Mouse (Mus musculus): ENCODE measurements around the gene Gm20431.

The Gm20431 gene

DNA sequence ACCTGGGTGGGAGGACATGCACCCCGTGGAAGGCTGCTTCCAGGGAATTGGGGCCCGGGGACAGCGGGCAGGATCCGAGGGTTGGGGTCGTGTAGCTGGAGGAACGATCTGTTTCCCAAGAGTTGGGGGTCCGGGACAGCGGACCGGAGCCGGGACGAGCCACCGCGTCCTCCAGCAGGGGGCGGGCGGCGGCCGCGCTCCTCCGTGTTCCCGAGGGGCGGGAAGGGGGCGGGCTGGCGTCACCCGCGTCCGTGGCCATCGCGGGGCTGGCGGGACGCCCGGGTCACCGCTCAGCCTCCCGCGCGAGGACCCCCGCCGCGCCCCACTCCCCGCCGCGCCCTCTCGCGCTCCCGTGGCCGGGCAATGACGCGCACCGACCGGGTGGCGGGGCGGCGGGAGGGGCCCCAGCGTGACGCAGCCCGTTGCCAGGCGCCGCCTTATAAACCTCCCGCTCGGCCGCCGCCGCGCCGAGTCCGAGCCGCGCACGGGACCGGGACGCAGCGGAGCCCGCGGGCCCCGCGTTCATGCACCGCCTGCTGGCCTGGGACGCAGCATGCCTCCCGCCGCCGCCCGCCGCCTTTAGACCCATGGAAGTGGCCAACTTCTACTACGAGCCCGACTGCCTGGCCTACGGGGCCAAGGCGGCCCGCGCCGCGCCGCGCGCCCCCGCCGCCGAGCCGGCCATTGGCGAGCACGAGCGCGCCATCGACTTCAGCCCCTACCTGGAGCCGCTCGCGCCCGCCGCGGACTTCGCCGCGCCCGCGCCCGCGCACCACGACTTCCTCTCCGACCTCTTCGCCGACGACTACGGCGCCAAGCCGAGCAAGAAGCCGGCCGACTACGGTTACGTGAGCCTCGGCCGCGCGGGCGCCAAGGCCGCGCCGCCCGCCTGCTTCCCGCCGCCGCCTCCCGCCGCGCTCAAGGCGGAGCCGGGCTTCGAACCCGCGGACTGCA is 27.5 kb upstream of the Gm20431 start, which contains the start of gene Cebpb:
Cebpb (plus strand) TSS at position 418 of the 954 bp plus-strand sequence.
- in situ Hi-C loops (cut with MseI, MboI) = loop anchor here (5.0 kb wide), 1 partner anchor 204 kb away; no protein-coding TSS in a partner anchor

DNA sequence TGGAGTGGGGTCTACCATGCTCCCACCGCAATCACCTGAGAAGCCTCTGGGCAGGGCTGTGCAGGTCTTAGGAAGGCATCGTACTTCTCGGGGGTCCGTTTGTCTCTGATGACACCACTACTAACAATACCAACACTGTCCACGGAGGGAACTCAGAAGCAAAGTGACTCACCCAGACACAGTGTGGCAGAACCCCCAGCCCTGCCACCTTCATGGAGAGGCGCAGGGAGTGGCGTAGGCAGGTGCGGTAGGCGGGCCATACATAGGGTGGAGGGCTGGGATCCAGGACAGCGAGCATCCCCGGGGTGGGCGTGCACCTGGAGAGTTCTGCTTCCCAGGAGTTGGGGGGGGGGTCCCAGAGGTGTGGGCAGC is 26.8 kb upstream of the Gm20431 start:
- in situ Hi-C loops (cut with MseI, MboI) = loop anchor here (5.0 kb wide), 1 partner anchor 204 kb away; no protein-coding TSS in a partner anchor

- in situ Hi-C loops (cut with MseI, MboI) = loop anchor here (5.0 kb wide), 1 partner anchor 205 kb away; no protein-coding TSS in a partner anchor
These were observed 26.4 kb upstream of the Gm20431 start for GRCm38 (mm10) chr2:167687651-167688101.

DNA sequence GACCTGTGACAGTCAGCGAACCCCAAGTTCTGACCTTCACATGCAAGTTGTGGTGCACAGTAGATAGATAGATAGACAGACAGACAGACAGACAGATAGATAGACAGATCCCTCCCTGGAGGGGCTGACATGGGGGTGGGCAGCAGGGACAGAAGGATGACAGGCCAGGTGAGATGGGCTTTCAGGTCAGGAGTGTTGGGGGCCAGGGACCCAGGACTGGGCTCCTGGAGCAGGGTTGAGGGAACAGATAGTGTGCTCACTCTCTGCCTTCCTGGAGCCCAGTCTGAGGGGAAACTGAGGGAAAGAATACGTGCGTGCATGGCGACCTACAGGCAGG is 25.9 kb upstream of the Gm20431 start:
- in situ Hi-C loops (cut with MseI, MboI) = loop anchor here (5.0 kb wide), 1 partner anchor 205 kb away; no protein-coding TSS in a partner anchor

DNA sequence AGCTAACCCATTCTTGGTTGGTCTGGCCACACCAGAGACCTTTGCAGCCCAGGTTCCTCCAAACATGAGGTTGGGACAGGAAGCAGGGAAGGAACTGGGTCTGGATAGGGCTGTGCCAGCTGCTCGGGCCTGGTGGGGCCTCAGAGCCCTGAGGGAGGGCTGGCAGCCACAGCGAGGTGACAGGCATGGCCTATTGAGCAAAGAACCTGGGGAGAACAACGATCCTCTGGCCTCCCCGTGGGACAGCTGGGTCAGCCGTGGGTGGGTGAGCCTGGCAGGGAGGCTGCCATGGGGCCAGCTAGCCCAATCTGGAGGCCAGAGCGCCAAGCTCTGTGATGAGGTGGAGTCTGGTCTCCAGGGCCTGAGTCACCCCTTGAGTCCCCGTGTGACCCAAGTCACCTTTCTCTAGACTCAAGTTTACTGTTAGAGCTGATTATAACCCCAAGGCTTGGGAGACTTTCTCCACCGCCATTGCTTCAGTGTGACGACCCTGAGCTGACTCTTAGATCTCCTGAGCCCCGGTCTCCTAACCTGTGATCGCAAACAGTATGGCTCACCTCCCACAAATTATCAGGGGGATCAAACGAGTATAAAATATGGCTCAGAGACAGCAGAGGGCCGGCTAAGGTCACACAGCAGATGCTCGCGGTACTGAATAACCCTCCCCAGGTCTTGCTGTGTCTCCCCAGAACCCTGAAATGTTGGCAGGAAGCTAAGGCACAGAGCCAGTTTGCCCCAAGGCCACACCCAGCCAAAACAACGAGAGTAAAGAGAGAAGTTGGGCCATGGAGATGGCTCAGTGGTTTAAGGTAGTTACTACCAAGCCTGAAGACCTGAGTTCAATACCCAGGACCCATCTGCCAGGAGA is 25.3 kb upstream of the Gm20431 start:
- in situ Hi-C loops (cut with MseI, MboI) = loop anchor here (5.0 kb wide), 1 partner anchor 206 kb away; no protein-coding TSS in a partner anchor

DNA sequence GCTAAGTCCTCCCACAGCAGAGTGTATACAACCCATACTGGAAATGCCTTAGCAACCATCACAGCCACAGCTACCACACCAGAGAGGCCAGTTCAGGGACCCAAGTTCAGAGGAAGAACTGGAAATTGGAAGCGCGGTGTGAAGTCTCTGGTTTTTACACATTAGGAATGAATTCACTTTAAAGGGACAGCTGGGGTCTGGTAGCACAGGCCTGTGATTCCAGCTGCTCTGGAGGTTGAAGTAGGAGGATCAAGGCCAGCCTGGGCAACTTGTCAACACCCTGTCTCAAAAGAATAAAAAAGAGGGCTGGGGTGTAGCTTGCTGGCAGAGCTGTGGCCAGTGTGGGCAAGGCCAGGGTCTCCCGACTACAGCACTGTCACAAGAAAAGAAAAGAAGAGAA is 24.6 kb upstream of the Gm20431 start:
- in situ Hi-C loops (cut with MseI, MboI) = loop anchor here (5.0 kb wide), 1 partner anchor 206 kb away; no protein-coding TSS in a partner anchor

DNA sequence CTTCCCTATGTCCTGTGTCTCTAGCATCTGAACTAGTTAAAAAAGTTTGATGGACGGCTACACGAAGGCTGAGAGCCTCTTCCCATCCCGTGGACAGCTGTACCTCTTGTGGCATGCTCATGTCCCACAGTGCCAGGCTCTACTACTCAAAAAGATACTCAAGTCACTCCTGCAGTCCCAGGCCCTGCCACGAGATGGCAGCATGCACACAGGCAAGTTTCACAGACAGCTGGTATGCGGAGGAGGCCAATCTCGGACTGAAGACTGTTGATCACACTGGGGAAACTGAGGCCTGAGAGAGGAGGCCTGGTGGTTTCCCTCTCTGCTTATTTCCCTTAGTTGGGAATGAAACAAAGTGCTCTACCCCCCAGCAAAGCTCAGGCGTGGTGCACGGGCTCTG is 23.8 kb upstream of the Gm20431 start:
- in situ Hi-C loops (cut with MseI, MboI) = loop anchor here (5.0 kb wide), 1 partner anchor 207 kb away; no protein-coding TSS in a partner anchor

GRCm38 (mm10) chr2:167683721-167684120 is 22.4 kb upstream of the Gm20431 start:
- in situ Hi-C loops (cut with MseI, MboI) = loop anchor here in 1 of 2 experiments (5.0 kb wide), 1 partner anchor 41 kb away; no protein-coding TSS in a partner anchor

DNA sequence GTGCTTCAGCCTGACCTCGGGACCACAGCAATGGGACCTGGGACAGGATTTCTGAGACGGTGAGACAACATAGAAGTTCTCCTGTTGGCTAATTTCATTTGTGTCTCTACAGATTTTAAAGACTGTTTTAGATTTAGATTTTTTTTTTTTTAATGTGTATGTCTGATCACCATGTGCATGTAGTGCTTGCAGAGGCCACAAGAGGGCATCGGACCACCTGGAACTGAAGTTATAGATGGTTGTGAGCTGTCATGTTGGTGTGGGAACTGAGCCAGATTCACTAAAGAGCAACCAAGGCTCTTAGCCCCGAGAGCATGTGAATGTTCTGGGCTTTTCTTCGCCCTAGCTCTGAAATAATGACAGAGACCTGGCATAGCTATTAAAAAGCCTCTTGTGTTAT is 19.4 kb upstream of the Gm20431 start:
- in situ Hi-C loops (cut with MseI, MboI) = loop anchor here in 1 of 2 experiments (5.0 kb wide), 1 partner anchor 38 kb away; no protein-coding TSS in a partner anchor

GRCm38 (mm10) chr2:167679902-167680430 is 18.7 kb upstream of the Gm20431 start:
- in situ Hi-C loops (cut with MseI, MboI) = loop anchor here (5.0 kb wide), 2 partner anchors 38 to 43 kb away; no protein-coding TSS in a partner anchor

GRCm38 (mm10) chr2:167678600-167678999 is 17.3 kb upstream of the Gm20431 start:
- in situ Hi-C loops (cut with MseI, MboI) = loop anchor here in 1 of 2 experiments (5.0 kb wide), 1 partner anchor 41 kb away; no protein-coding TSS in a partner anchor

GRCm38 (mm10) chr2:167675120-167675909 is 14.0 kb upstream of the Gm20431 start:
- in situ Hi-C loops (cut with MseI, MboI) = loop anchor here in 1 of 2 experiments (5.0 kb wide), 1 partner anchor 38 kb away; no protein-coding TSS in a partner anchor

DNA sequence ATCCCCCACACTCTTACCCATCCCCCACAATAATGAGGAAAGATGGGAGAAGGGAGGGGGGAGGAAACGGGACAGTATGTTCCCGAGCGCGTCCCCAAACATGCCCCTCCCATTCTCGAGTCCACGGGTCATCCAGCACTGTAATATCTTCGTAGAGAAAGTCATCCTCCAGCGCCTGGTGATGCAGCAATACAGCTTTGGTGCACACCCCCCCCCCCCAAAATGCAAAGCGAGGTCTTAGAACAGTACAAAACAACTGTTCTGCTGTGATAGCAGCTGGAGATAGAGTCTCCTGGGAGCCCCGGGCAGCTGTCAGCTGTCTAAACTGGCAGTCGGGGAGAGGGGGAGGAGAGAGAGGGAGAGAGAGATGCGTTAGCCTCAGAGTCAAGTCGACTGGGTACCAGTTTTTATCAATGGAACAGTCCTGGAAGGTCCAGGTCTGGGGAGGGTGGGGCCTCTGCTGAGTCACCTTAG is 11.0 kb upstream of the Gm20431 start:
- in situ Hi-C loops (cut with MseI, MboI) = no loop called here

DNA sequence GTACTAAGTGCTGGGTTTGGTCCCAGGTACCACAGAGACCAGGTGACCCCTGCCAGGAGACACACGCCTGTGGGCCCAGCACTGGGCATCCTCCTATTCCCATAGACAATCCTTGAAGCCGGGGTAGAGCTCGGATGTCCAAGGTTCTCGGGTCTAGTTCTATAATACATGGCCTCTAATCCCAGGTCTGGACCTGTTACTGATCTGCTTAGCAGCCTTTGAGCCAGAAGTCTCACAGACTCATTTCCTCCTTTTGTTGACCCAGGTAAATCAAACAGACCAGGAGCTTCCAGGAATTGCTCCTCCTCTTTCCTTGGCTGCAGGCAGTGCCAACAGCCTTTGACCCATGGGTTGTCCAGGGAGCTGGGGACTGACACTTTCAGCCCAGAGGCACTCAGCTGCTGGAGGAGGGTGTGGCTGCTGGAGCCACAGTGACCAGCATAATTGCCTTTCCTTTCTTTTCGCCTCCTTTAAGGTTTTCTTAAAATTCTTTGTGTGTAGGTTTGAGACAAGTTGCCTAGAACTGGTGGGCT is 9.9 kb upstream of the Gm20431 start:
- in situ Hi-C loops (cut with MseI, MboI) = no loop called here

- in situ Hi-C loops (cut with MseI, MboI) = no loop called here
These were observed 8.1 kb upstream of the Gm20431 start for GRCm38 (mm10) chr2:167669398-167669797.

- in situ Hi-C loops (cut with MseI, MboI) = no loop called here
These were observed 7.1 kb upstream of the Gm20431 start for GRCm38 (mm10) chr2:167668426-167668825.

DNA sequence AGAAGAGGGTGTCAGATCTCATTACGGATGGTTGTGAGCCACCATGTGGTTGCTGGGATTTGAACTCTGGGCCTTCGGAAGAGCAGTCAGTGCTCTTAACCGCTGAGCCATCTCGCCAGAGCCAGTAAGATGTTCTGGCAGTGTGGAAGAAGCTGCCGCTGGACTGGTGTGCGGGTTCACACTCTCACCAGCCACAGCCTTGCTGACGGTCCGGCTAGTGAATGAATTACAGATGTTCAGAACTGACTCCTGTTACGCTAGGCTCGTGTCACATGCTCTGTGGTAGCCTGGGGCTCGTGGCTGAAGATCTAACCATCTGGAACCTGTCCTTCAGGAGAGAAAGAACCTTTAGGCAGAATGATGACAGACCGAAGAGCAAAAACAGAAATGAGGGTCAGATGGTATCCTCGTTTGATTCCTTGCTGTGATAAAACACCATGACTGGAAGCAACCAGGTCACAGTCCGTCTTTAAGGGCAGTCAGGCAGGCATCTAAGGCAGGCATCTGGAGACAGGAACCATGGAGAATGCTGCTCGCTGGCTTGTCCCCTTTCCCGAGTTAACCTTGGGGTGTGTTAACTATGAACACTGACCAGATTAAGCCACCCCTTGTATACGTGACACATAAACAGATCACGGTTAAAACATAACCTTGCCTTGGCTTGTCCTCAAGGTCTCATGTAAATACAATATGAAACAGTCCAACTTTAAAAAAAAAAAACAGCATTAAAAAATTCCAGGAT is 4.8 kb upstream of the Gm20431 start:
- in situ Hi-C loops (cut with MseI, MboI) = no loop called here

DNA sequence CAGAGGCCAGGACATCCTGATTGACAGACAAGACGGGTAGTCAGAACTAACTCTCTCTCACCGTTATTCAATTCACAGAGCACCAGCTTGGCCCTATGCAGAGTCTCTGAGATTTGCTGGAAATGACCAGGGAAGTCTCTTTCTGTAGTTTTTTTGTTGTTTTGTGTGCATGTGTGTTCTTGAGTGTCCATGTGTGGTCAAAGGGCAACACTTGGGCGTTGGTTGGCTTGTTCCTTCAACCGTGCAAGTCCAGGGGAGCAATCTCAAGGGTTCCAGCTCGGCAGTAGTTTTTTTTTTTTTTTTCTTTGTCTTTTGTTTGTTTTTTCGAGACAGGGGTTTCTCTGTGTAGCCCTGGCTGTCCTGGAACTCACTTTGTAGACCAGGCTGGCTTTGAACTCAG is 1.4 kb upstream of the Gm20431 start:
- in situ Hi-C loops (cut with MseI, MboI) = no loop called here

DNA sequence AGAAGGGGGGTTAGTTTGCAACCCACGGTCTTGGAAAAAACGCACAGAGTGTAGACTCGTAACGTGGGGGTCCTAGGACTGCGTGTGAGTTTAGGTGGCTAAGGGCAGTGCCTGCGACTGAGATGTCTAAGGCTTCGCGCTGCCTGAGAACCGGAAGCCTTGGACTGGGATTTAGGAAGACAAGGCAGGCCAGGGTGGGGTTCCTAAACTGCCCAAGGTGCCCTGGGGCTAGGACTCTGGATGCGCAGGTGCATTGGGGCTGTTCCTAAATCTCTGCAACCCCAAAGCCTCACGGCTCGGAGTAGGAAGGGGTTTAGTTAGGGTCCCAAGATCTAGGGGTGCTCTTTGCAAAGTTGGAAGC is 705 bp downstream of the Gm20431 start:
- in situ Hi-C loops (cut with MseI, MboI) = no loop called here
